Mouse (Mus musculus) mature B cell (primary cell): ENCODE measurements around the gene Slc13a5.

Experiments
- in situ Hi-C: fragments of 300-500 bp; cut with MboI; formaldehyde crosslinking; loops from 2 replicates; pipeline ENCODE4 v1.14.3; 2019

Gene Slc13a5

GRCm38 (mm10) chr11:72265483-72265882 is 1.5 kb downstream of the Slc13a5 start:
- in situ Hi-C loops = no loop called here

GRCm38 (mm10) chr11:72256441-72256840 is 10.6 kb downstream of the Slc13a5 start:
- in situ Hi-C loops = no loop called here

- in situ Hi-C loops = no loop called here
Observed at GRCm38 (mm10) chr11:72255629-72256028, 11.4 kb downstream of the Slc13a5 start.

- in situ Hi-C loops = no loop called here
Observed at GRCm38 (mm10) chr11:72245196-72245753, 21.7 kb downstream of the Slc13a5 start.

GRCm38 (mm10) chr11:72240062-72240860 is 26.8 kb downstream of the Slc13a5 start:
- in situ Hi-C loops = no loop called here

GRCm38 (mm10) chr11:72234013-72234412 is 33.0 kb downstream of the Slc13a5 start:
- in situ Hi-C loops = no loop called here

- in situ Hi-C loops = no loop called here
Observed at GRCm38 (mm10) chr11:72232991-72233390, 34.0 kb downstream of the Slc13a5 start.

- in situ Hi-C loops = no loop called here
Observed at GRCm38 (mm10) chr11:72232068-72232467, 35.0 kb downstream of the Slc13a5 start.

GRCm38 (mm10) chr11:72228513-72228912 is 38.5 kb downstream of the Slc13a5 start:
- in situ Hi-C loops = no loop called here

GRCm38 (mm10) chr11:72226901-72227300 is 40.1 kb downstream of the Slc13a5 start:
- in situ Hi-C loops = no loop called here

GRCm38 (mm10) chr11:72226020-72226791 is 40.8 kb downstream of the Slc13a5 start:
- in situ Hi-C loops = no loop called here

- in situ Hi-C loops = no loop called here
Observed at GRCm38 (mm10) chr11:72224865-72225264, 42.2 kb downstream of the Slc13a5 start.

GRCm38 (mm10) chr11:72223414-72223813 is 43.6 kb downstream of the Slc13a5 start:
- in situ Hi-C loops = no loop called here

GRCm38 (mm10) chr11:72221278-72221677 is 45.7 kb downstream of the Slc13a5 start:
- in situ Hi-C loops = no loop called here

GRCm38 (mm10) chr11:72217116-72217515 is 49.9 kb downstream of the Slc13a5 start:
- in situ Hi-C loops = no loop called here

GRCm38 (mm10) chr11:72215410-72215797 is 51.6 kb downstream of the Slc13a5 start, which contains the start of gene Med31:
Gene Med31 (minus strand): TSS chr11:72215592.
- in situ Hi-C loops = no loop called here

GRCm38 (mm10) chr11:72214591-72215409 is 52.2 kb downstream of the Slc13a5 start:
- in situ Hi-C loops = no loop called here

- in situ Hi-C loops = no loop called here
Observed at GRCm38 (mm10) chr11:72207834-72208377, 59.1 kb downstream of the Slc13a5 start.

- in situ Hi-C loops = no loop called here
Observed at GRCm38 (mm10) chr11:72207204-72207833, 59.7 kb downstream of the Slc13a5 start, which contains the start of the genes 4933427D14Rik and Txndc17. Gene 4933427D14Rik (minus strand): TSS chr11:72207459. Gene Txndc17 (plus strand): TSS chr11:72207547.

- in situ Hi-C loops = no loop called here
Observed at GRCm38 (mm10) chr11:72206341-72207203, 60.5 kb downstream of the Slc13a5 start, which contains the start of gene Gm43951. Gene Gm43951 (minus strand): TSS chr11:72206840.
